Mouse (Mus musculus): ENCODE data around the gene Ifit3.
"Not testable (repeated sequence)": the region's sequence is repeated elsewhere in the genome, so short reads cannot be mapped to it uniquely, and the experiment has no call there.

- TF ChIP-seq POLR2A (IDR thresholded peaks at IDR 0.05; ENCODE audit: borderline replicate concordance, extremely low read depth, low read depth, low read length); CTCF (IDR thresholded peaks at IDR 0.05; ENCODE audit: insufficient read depth, low read length): not testable (repeated sequence)
Observed at GRCm38 (mm10) chr19:34583126-34583766, at the start of gene Ifit3.
